24 mouse cellular contexts compared by ENCODE assay signal in genomic region chr5:90703653-90704052, GRCm38 (mm10). TPM values are rescaled to one million over a fixed set of nuclear protein-coding genes. Genes with fewer than 3 reads are reported as not detected.
A peak's percentile ranks its signal among the peaks of the same experiment; 100 is the strongest.
DNase-seq lines count a peak whose midpoint lies in the region; TF ChIP-seq lines count a peak whose summit lies in the region.
"Had no signal": no experiment of that assay in that cellular context is flagged by ENCODE, and none has a peak within 500 bp of the region (broad histone marks: within the 10 kb centered on the region; RNA-seq: fewer than 3 reads in every experiment).

No protein-coding gene starts in this region.

- no peaks in the 10 kb centered on the region for H3K27me3 ChIP-seq in C2C12 (ENCODE audit: control insufficient read depth, insufficient read depth, insufficient read length)
- H3K27me3 ChIP-seq: heart, embryonic 15.5 days; hindbrain, embryonic 13.5 days had no signal

- no peak overlapping the region for H3K27ac ChIP-seq in left cerebral cortex, adult 2 months
- H3K27ac ChIP-seq: embryonic facial prominence, embryonic 10.5 days; forebrain, embryonic 10.5 days; heart, embryonic 10.5 days; heart, embryonic 15.5 days; hindbrain, embryonic 13.5 days; hindbrain, postnatal 0 days had no signal

- no peak overlapping the region for H3ac ChIP-seq in C2C12 (ENCODE audit: control insufficient read depth, insufficient read length, low read depth)

- intact Hi-C loops in left cerebral cortex, adult 2 months (cut with DNase I) = no loop called here

- no peaks in the 10 kb centered on the region for H3K36me3 ChIP-seq in C2C12 (ENCODE audit: control insufficient read depth, insufficient read depth)
- H3K36me3 ChIP-seq: embryonic facial prominence, embryonic 10.5 days; forebrain, embryonic 10.5 days; heart, embryonic 10.5 days; heart, embryonic 15.5 days; hindbrain, embryonic 13.5 days had no signal

- TF ChIP-seq CTCF in C2C12 (IDR thresholded peaks at IDR 0.05; ENCODE audit: control insufficient read depth, insufficient read depth, insufficient read length) = no peak
- TF ChIP-seq CTCF in left cerebral cortex, adult 2 months (IDR thresholded peaks at IDR 0.05) = no peak

- H3K4me3 ChIP-seq in C2C12 (ENCODE audit: insufficient read depth, poor library complexity, severe bottlenecking) = no peak overlapping the region
- H3K4me3 ChIP-seq in left cerebral cortex, adult 2 months = no peak overlapping the region
- H3K4me3 ChIP-seq: embryonic facial prominence, embryonic 10.5 days; erythroblast, embryonic 14.5 days; forebrain, embryonic 10.5 days; heart, embryonic 10.5 days; heart, embryonic 15.5 days; hindbrain, embryonic 13.5 days had no signal

- H3K79me3 ChIP-seq in C2C12 (ENCODE audit: low read depth) = no peaks in the 10 kb centered on the region

- DNase-seq in adrenal gland, postnatal 10 days = peak; percentile 20
- no peak for DNase-seq in adrenal gland, adult 8-10 months
- DNase-seq in 3T3-L1 (ENCODE audit: low read depth, low spot score) = peak; percentile 91
- DNase-seq in adrenal gland, postnatal 36 days = peak; percentile 17 to 32
- no peak for DNase-seq in left cerebral cortex, adult 2 months (ENCODE audit: extremely low spot score in 1 of 2, low spot score in 2 of 2)
- DNase-seq in heart, adult 11 months = no peak
- DNase-seq: B cell, adult 2 months; cerebellum, postnatal 36 days; gastrocnemius, postnatal 36 days; heart, adult 18-20 months; heart, postnatal 14 days; kidney, adult 11 months; kidney, adult 9 months had no signal

- no peaks in the 10 kb centered on the region for H3K79me2 ChIP-seq in C2C12 (ENCODE audit: control insufficient read depth, insufficient read depth)

TF ChIP-seq in C2C12, 6 proteins besides CTCF, POLR2A, EP300 and RAD21:
- TF ChIP-seq MAX (IDR thresholded peaks at IDR 0.05) = no peak
- TF ChIP-seq USF1 (IDR thresholded peaks at IDR 0.05; ENCODE audit: low read depth) = no peak
- no peak for TF ChIP-seq MYOG (IDR thresholded peaks at IDR 0.05; ENCODE audit: control insufficient read depth, extremely low read depth, insufficient read length)
- TF ChIP-seq CEBPB (IDR thresholded peaks at IDR 0.05; ENCODE audit: low read depth) = no peak
- TF ChIP-seq FOSL1 (IDR thresholded peaks at IDR 0.05; ENCODE audit: insufficient read depth, low read length, poor library complexity, severe bottlenecking) = no peak
- peak; percentile 59 for TF ChIP-seq MYOD1 (IDR thresholded peaks at IDR 0.05; ENCODE audit: control insufficient read depth, insufficient read length, low read depth)
TF ChIP-seq in C2C12: peak in this region for 1.

RNA-seq across cellular contexts. Expression of gene Cxcl5, which starts 55.5 kb away (rescaled TPM):
- not detected for total RNA-seq in adrenal gland, postnatal 10 days (2021)
- not detected for total RNA-seq in adrenal gland, adult 8-10 months (2022)
- 0.14 TPM for polyA plus RNA-seq in C2C12 (2012; fragmentation: generic; extraction: Trizol)
- total RNA-seq in adrenal gland, postnatal 36 days (2021) = not detected
- total RNA-seq in left cerebral cortex, adult 2 months (2021) = under 1 TPM in 1 of 2 experiments, not detected in 1; 0.35 TPM
- total RNA-seq: gastrocnemius, adult 8-10 months; gastrocnemius, postnatal 36 days; hematopoietic stem cell, adult 5-6 weeks; hindbrain, postnatal 0 days; MEL had no signal
- polyA plus RNA-seq: erythroblast, embryonic 14.5 days; heart, embryonic 15.5 days had no signal

Comparison
In these comparisons a context has a peak if more than half of its experiments do, and no peak if none do; other contexts are left out.
1. DNase-seq: peak in adrenal gland, postnatal 10 days (single experiment), 3T3-L1 (single experiment) and adrenal gland, postnatal 36 days (2 of 2); none in adrenal gland, adult 8-10 months (single experiment), left cerebral cortex, adult 2 months (0 of 2) and heart, adult 11 months (single experiment).